Mouse (Mus musculus): ENCODE data around the gene Hmcn2.

The Hmcn2 gene

GRCm38 (mm10) chr2:31305684-31306083 is 8.5 kb upstream of the Hmcn2 start:
- no peak for DNase-seq (ENCODE audit: low spot score)

DNA sequence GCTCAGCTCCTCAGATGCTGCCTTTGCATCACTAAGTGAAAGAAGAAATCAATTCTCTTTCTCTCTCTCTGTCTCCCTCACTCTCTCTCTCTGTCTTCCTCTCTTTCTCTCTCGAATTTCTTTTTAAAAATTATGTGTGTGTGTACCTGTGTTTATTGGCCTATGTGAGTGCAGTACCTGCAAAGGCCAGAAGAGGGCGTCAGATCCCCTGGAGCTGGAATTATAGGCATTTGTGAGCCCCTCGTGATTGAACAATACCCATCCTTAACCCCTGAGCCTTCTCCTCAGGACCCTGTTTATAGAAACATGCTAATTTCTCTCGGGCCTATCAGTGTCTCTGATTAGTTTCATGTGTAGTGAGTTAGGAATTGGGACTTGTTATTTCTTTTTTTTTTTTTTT is 6.0 kb upstream of the Hmcn2 start:
- DNase-seq (ENCODE audit: low spot score) = no peak

GRCm38 (mm10) chr2:31309549-31309948 is 4.7 kb upstream of the Hmcn2 start:
- DNase-seq (ENCODE audit: low spot score) = no peak

DNA sequence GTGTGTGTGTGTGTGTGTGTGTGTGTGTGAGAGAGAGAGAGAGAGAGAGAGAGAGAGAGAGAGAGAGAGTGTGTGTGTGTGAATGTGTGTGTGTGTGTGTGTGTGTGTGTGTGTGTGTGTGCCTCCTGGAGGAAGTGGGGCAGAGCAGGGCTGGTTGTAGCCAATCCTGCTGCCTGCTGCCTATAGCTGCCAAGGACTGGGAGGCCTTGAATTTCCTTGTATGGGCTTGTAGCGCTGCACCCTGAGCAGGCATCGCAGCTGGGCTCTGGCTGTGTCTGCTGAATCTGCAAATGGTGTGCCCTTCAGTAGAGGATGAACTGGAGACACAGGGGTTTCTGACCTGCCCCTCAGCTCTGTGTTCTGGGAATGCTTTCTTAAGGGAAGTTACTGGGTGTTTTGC is 3.9 kb downstream of the Hmcn2 start:
- DNase-seq (ENCODE audit: low spot score) = no peak

DNA sequence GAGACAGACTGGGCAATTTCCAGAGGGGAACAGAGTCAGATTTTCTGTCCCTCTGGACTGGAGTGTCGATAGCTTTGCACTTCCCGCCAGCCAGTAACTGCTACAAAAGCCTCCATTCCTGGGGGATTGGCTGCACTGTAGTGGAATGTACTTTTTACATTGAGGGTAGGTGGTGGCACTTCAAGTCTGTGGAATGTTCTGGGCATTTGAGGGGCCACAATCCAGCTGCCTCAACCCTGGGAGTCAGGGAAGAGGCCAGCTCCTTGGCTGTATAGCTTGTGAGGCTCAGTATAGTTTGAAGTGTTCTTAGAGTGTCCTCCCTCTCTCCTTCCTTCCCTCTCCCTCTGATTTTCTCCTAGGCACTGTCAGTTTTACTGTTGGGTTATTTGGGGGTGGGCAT is 5.0 kb downstream of the Hmcn2 start:
- DNase-seq (ENCODE audit: low spot score) = no peak

- DNase-seq (ENCODE audit: low spot score) = no peak
Measured at GRCm38 (mm10) chr2:31327186-31327585, 13.0 kb downstream of the Hmcn2 start.

DNA sequence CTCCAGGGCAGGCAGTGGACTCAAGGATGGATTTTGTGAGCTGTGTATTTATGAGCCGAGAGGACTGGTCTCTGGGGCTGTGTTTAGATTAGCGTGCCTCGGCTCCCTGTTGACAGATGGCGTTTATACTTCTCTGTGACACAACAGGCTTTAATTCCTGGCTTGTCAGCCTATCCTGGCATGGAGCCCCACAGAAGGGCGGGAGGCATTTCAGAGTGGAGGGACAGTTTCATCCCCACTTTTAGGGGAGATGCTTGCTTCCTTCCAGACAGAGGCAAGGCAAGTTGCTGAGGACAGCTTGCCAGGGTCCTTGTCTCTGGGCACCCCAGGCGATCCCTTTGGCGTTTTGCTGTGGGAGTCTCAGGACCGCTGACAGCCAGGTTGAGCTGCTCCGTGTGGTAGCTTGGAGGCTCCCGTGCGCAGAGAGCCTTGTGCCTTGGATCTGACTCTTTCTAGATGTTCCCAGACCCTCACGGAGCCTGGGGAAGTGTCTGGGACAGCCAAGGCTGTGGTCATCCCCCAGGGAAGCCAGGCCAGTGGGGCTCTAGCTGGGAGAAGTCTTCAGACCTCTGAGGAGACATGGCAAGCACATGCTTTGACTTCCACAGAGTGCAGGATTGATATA is 23.6 kb downstream of the Hmcn2 start:
- no peak for DNase-seq (ENCODE audit: low spot score)

- no peak for DNase-seq (ENCODE audit: low spot score)
Measured at GRCm38 (mm10) chr2:31339826-31340225, 25.6 kb downstream of the Hmcn2 start.

DNA sequence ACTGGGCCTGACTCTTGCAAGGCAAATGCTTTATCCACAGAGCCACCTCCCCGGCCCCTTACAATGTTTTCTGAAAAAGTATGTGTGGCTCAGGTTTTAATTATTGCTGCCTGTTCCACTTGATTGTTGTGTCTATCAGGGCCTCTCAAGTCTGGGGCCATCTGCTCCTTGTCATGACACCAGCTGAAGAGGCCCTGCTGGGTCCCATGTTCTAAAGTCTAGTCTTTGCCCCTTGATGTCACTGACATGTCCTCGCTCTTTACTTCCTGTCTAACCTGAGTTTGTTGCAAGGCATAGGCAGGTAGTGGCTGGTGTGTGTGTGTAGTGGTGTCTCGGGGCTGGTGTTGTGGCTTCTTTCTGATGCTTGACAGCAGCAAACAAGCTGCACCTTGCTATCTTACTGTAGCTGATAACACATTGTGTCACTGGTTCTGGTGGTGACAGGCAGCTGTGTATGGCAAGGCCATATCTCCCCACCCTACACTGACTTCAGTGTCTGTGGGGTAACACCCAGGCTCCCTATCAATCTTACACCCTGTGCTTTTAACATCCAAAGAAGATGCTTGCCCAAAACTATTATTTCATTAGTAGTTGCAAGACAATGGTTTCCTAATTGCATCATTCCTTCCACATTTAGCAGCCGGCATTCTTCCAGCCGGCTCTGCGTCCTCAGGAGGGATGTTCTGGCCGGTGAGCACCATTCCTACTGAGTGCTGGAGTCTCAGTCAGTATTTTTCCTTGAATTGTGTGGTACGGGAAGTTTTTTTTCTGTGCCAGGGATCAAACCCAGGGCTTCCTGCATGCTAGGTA is 27.7 kb downstream of the Hmcn2 start:
- DNase-seq (ENCODE audit: low spot score) = no peak

DNA sequence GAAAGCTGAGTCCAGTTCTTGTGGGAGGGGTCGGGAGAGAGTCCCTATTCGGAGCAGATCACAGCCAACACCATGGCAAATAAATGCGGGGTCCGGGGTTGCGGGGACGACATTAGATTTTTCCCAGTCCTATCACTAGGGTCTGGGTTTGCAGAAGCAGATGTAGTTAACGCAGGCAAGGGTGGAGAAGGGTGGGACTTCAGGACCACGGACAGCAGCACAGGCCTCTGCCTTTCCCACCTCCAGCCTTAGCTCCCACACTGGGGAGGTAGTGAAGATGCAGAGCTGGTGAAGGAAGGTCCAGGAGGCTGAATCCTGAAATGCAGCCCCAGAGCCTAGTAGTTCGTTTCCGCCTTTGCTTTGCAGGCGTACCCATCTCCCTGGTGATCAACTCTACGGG is 31.9 kb downstream of the Hmcn2 start:
- DNase-seq (ENCODE audit: low spot score) = no peak

DNA sequence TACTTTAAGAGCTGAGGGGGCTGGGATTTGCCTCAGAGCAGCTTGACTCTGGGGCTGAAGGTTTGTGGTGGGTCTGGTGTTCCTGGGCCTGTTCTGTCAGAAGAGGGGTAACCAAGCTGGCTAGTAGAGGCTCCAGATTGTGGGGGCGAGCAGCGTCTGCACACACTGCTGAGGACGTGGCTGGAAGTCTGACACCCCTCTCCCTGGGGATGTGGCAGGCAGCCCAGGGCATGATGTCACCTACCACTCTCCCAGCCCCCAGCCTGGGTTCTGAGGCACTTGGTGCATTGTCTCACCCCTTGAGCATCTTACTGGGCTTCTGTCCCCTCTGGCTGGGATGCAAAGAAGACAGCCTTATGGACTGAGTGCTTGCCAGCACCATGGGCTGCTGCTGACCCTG is 34.2 kb downstream of the Hmcn2 start:
- no peak for DNase-seq (ENCODE audit: low spot score)

DNA sequence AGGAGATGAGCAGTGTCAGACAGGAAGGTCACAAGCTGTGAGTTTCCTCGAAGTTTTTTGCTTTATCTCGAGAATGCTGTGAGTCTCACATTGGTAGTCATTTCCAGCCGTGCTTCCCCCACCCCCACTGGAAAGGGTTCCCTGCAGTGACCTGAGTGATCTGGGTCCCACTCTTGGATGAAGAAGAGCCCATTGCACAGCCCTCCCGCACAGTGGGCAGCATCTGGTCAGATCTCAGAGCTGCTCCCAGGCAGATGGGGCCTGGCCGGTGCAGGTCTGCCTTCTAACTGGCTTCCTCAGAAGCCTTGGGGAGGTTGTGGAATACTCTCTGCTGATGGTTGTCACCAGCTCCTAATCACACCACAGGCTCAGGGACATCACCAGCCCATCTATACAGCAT is 34.6 kb downstream of the Hmcn2 start:
- no peak for DNase-seq (ENCODE audit: low spot score)

- no peak for DNase-seq (ENCODE audit: low spot score)
Measured at GRCm38 (mm10) chr2:31356771-31357170, 42.6 kb downstream of the Hmcn2 start.

DNA sequence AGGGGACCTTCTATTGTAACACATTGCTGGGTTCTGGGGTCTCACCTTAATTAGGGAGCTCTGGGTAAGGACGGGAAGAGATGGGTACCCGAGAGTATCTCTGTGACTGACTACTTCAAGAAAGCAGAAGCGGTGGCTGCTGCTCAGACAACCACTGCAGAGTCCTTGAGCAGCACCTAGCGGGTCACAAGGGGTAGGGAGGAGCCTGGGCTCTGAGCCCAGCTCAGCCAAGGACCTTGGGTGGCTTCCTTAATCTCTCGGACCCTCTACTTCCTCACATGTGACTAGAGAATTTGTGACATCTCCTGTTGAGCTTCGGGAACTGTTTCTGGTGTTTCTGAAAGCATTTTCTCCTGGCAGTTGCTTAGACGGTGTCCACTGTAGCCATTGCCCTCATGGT is 45.1 kb downstream of the Hmcn2 start:
- no peak for DNase-seq (ENCODE audit: low spot score)

DNA sequence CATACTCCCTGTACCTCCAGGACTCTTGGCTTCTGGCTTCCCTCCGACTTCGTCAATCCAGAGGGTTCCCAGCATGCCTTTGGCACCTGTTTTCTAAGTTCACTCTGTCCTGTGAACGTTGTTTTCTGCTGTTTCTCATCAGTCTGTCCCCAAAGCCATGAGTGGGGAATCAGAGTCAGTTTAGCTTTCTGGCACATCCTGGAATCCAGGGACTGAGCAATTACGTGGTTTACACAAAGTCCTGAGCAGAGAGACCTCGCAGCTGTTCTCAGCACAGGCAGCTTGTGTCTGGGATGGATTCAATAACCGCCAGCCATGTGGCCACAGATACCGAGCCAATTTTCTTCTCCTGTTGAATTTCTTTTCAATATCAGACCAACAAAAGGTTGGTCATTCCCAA is 53.0 kb downstream of the Hmcn2 start:
- no peak for DNase-seq (ENCODE audit: low spot score)

DNA sequence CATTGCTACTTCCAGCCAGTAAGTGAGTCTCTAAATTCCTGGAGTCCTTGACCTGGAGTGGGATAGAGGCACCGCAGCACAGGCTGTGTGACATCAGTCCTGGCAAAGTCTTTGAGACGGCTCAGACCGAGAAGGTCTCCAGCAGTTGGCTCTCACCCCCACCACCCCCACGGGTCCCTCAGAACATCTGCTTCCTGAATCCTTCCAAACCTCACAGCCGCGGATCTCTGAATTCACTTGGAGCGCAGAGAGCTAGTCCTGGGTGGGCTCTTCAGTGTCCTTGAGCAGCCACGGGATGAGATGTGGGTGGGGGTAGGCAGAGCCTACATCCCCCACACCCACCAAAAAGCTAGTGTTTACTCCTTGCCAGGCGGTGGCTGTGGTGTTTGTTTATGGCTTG is 57.2 kb downstream of the Hmcn2 start:
- DNase-seq (ENCODE audit: low spot score) = no peak

DNA sequence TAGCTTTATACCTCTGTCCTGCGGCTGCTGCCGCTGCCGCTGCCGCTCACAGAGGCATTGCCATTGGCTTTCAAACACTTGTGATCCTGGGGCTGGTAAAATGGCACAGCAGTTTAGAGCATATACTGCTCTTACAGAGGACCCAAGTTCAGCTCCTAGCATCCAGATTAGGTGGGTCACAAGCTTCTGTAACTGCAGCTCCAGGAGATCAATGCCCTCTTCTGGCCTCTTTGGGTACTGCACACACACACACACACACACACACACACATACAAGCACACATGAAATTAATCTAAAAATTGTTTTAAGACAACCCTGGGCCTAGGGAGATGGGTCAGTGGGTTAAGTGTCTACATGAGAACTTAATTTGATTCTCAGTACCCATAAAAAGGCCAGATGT is 58.0 kb downstream of the Hmcn2 start:
- no peak for DNase-seq (ENCODE audit: low spot score)

- no peak for DNase-seq (ENCODE audit: low spot score)
Measured at GRCm38 (mm10) chr2:31374415-31374814, 60.2 kb downstream of the Hmcn2 start.

GRCm38 (mm10) chr2:31376057-31376456 is 61.8 kb downstream of the Hmcn2 start:
- no peak for DNase-seq (ENCODE audit: low spot score)

DNA sequence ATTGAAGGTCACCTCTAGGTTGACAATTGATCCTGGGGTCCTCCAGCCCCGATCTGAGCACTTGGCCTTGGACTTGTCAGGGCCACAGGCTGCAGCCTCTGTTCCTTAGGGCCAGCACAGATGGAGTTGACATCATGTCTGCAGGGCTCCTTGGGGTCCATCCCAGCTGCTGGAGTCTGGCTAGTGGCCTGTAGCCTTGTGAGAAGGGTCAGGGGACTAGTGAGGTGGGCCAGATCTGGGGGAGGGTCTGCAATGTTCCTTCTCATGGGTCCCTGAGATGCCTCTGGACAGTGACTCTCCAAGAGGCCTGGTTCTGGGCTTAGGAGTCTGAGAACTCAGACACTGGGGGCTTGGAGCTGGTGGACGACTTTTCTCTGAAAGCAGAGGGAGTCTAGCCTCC is 63.3 kb downstream of the Hmcn2 start:
- DNase-seq (ENCODE audit: low spot score) = no peak

DNA sequence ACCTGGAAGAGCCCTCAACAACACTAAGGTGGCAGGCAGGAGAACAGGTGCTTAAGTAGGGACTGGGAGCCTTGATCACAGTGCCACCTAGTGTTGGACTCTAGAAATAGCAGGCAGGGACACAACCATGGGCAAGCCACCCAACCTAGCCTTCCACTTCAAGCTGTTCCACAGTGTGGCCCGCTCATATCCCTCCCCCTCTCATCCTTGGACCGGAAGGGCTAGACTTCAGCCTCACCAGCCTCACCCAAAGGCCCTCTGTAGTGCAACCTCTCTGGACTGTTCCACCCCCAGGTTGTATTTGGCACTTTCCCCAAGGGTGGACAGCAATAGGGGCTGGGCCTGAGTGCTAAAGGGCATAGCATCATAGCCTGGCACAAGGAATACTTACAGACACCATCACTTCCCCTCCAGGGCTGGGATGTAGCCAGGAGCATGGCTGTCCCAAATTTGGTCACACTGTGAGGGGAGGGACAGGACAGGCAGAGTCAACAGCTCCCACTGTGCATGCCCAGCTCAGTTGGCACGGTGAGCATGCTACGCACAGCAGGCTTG is 67.2 kb downstream of the Hmcn2 start:
- no peak for DNase-seq (ENCODE audit: low spot score)

- DNase-seq (ENCODE audit: low spot score) = no peak
Measured at GRCm38 (mm10) chr2:31382952-31383351, 68.7 kb downstream of the Hmcn2 start.

GRCm38 (mm10) chr2:31416968-31417367 is 102.8 kb downstream of the Hmcn2 start:
- DNase-seq (ENCODE audit: low spot score) = no peak

DNA sequence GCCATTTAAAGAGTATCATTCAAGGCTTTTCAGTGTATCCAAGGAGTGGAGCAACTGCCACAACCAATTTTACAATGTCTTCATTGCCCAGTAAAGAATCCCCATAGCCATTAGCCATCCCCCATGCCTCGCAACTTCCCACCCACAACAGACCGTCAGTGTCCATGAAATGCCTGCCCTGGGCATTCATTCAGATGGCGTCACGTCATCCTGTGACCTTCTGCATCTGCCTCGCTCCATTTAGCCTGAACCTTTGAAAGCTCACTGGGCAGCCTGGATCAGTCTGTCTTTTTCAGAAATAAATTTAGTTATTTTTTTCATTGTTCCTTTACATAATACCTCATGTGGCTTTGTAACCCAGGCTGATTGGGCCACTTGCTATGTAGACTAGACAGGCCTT is 103.8 kb downstream of the Hmcn2 start:
- DNase-seq (ENCODE audit: low spot score) = no peak

Measured in urinary bladder, postnatal 10 days (tissue).